Mouse (Mus musculus) lung, embryonic 14.5 days (tissue): Measurements from ENCODE around the gene Tnfrsf13b. TPM values are rescaled to one million over a fixed set of nuclear protein-coding genes. Genes with fewer than 3 reads are reported as not detected.

Experiments
- ATAC-seq: fragments of 200-750 bp; cut with Nextera tagmentation; 2 replicates; pipeline ENCODE4 v1.8.0; 2017; ENCODE audit warnings: mild to moderate bottlenecking, moderate TSS enrichment, moderate library complexity; ENCODE audit not compliant: insufficient read depth
- DNase-seq: peaks from one replicate; pipeline ENCODE4 v3.0.0-alpha.2; 2015
- H3K27ac ChIP-seq: fragments of 300-500 bp; sonication (generic); 2 replicates; pipeline ENCODE4 v1.5.1; 2014; ENCODE audit warnings: low read depth, mild to moderate bottlenecking, moderate library complexity
- H3K27me3 ChIP-seq: fragments of 300-500 bp; sonication (generic); 2 replicates; pipeline ENCODE4 v1.6.1; 2014; ENCODE audit warnings: low read length, control low read depth; ENCODE audit not compliant: insufficient read depth
- H3K36me3 ChIP-seq: fragments of 300-500 bp; sonication (generic); 2 replicates; pipeline ENCODE4 v1.6.1; 2014; ENCODE audit warnings: control low read depth; ENCODE audit not compliant: insufficient read depth
- H3K4me1 ChIP-seq: fragments of 300-500 bp; sonication (generic); 2 replicates; pipeline ENCODE4 v1.6.1; 2014; ENCODE audit warnings: antibody characterized with exemption, control low read depth; ENCODE audit not compliant: insufficient read depth
- H3K4me2 ChIP-seq: fragments of 300-500 bp; sonication (generic); 2 replicates; pipeline ENCODE4 v1.6.1; 2014; ENCODE audit warnings: mild to moderate bottlenecking
- H3K4me3 ChIP-seq: fragments of 300-500 bp; sonication (generic); 2 replicates; pipeline ENCODE4 v1.5.1; 2014; ENCODE audit warnings: low read depth, low read length
- H3K9ac ChIP-seq: fragments of 300-500 bp; sonication (generic); 2 replicates; pipeline ENCODE4 v1.6.1; 2014
- H3K9me3 ChIP-seq: fragments of 300-500 bp; sonication (generic); 2 replicates; pipeline ENCODE4 v1.6.1; 2016; ENCODE audit warnings: low read depth, low read length, control low read depth
- CTCF ChIP-seq: IDR thresholded peaks from 2 replicates; pipeline ENCODE4 v1.5.1; 2016; ENCODE audit warnings: antibody characterized with exemption, low read depth
- polyA plus RNA-seq: library from polyadenylated mRNA; unstranded; fragments of >200 nt; fragmentation: Nextera tagmentation; extraction: Ambion mirVana; gene quantifications from 2 replicates; pipeline ENCODE4 v1.2.1, GENCODE M21; 2014

The Tnfrsf13b gene
- polyA plus RNA-seq, 1 experiment from 2014 or later, result 2.3 TPM

DNA sequence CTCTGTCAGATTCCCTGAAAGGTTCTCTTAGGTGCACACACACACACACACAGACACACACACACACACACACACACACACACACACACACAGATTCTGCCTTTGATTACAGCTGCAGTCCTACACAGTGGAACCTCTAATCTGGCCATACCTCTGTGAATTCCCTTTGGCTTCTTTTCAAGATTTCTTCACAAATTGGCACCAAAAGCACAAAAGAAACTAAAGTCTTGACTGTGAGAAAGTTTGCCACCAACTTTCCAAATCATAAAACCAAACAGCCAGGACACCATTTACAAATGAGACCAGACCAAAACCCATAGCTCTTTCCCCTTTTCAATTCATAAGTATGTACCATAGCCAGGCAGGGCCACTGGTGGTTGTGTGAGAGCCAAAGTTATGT, 71.4 kb downstream of the Tnfrsf13b start:
- ATAC-seq (no peak), DNase-seq (no peak)
- TF ChIP-seq CTCF, result no peak
- H3K27ac ChIP-seq, result no peak overlapping the region
- no peaks in the 10 kb centered on the region for H3K4me1 ChIP-seq
- H3K9ac ChIP-seq, result no peak overlapping the region
- no peak overlapping the region for H3K4me3 ChIP-seq
- H3K36me3 ChIP-seq, result no peaks in the 10 kb centered on the region
- H3K4me2 ChIP-seq, result no peak overlapping the region
- no peaks in the 10 kb centered on the region for H3K9me3 ChIP-seq
- H3K27me3 ChIP-seq, result no peaks in the 10 kb centered on the region

Other genes with a start within 250 kb of the Tnfrsf13b start
- gene Tmem11, start 247.5 kb upstream of the Tnfrsf13b start, polyA plus RNA-seq, result 66.4 and 73.4 TPM in 2 replicates
- 19.1 and 24.5 TPM in 2 replicates for gene Natd1, start 212.0 kb upstream of the Tnfrsf13b start, polyA plus RNA-seq
- 100.0 and 102 TPM in 2 replicates for gene Map2k3, start 194.7 kb upstream of the Tnfrsf13b start, polyA plus RNA-seq
- gene Kcnj12, start 104.2 kb upstream of the Tnfrsf13b start, polyA plus RNA-seq, result 0.26 and 0.30 TPM in 2 replicates
- gene Usp22, start 48.3 kb downstream of the Tnfrsf13b start, polyA plus RNA-seq, result 163 and 167 TPM in 2 replicates
- gene Aldh3a1, start 80.8 kb downstream of the Tnfrsf13b start, polyA plus RNA-seq, result 0.11 TPM in 1 of 2 replicates, not detected in the other
- 37.6 and 39.4 TPM in 2 replicates for gene Aldh3a2, start 140.7 kb downstream of the Tnfrsf13b start, polyA plus RNA-seq
- gene Slc47a2, start 216.1 kb downstream of the Tnfrsf13b start, polyA plus RNA-seq, result not detected in 2 replicates